Mouse (Mus musculus) liver, embryonic 11.5 days (tissue): Measurements from ENCODE around the gene Olfr1375. TPM values are rescaled to one million over a fixed set of nuclear protein-coding genes. Genes with fewer than 3 reads are reported as not detected.
A peak's percentile ranks its signal among the peaks of the same experiment; 100 is the strongest.
"Not testable (repeated sequence)": the region's sequence is repeated elsewhere in the genome, so short reads cannot be mapped to it uniquely, and the experiment has no call there.

Experiments
- ATAC-seq: fragments of 200-750 bp; cut with Nextera tagmentation; replicated peaks from 2 replicates; pipeline ENCODE4 v1.8.0; 2017; ENCODE audit warnings: moderate number of reproducible peaks, mild to moderate bottlenecking, moderate TSS enrichment, moderate library complexity; ENCODE audit not compliant: low FRiP score
- DNase-seq: peaks from one replicate; pipeline ENCODE4 v3.0.0-alpha.2; 2017; ENCODE audit warnings: low spot score
- H3K27ac ChIP-seq: fragments of 300-500 bp; sonication (generic); 2 replicates; pipeline ENCODE4 v1.5.1; 2014; ENCODE audit warnings: mild to moderate bottlenecking, low read depth, low read length, control low read depth
- H3K27me3 ChIP-seq: fragments of 300-500 bp; sonication (generic); replicated peaks from 2 replicates; pipeline ENCODE4 v1.6.1; 2014; ENCODE audit warnings: low read length, mixed read lengths; ENCODE audit not compliant: control insufficient read depth, insufficient read depth
- H3K36me3 ChIP-seq: fragments of 300-500 bp; sonication (generic); 2 replicates; pipeline ENCODE4 v1.6.1; 2014; ENCODE audit warnings: mild to moderate bottlenecking, low read length, moderate library complexity, mixed read lengths; ENCODE audit not compliant: control insufficient read depth, insufficient read depth
- H3K4me1 ChIP-seq: fragments of 300-500 bp; sonication (generic); replicated peaks from 2 replicates; pipeline ENCODE4 v1.6.1; 2014; ENCODE audit warnings: low read length, mixed read lengths; ENCODE audit not compliant: control insufficient read depth, insufficient read depth
- H3K4me2 ChIP-seq: fragments of 300-500 bp; sonication (generic); 2 replicates; pipeline ENCODE4 v1.6.1; 2014; ENCODE audit warnings: mild to moderate bottlenecking, control low read depth, moderate library complexity
- H3K4me3 ChIP-seq: fragments of 300-500 bp; sonication (generic); 2 replicates; pipeline ENCODE4 v1.5.1; 2014; ENCODE audit warnings: low read depth, low read length, control low read depth
- H3K9ac ChIP-seq: fragments of 300-500 bp; sonication (generic); 2 replicates; pipeline ENCODE4 v1.6.1; 2014; ENCODE audit warnings: low read depth, low read length, control low read depth
- H3K9me3 ChIP-seq: fragments of 300-500 bp; sonication (generic); 2 replicates; pipeline ENCODE4 v1.6.1; 2016; ENCODE audit warnings: low read length, inconsistent platforms, mixed read lengths; ENCODE audit not compliant: control insufficient read depth
- WGBS: fragments of 180-500 bp; shearing (Covaris S2); extraction: QIAGEN DNeasy Blood & Tissue Kit; methylation state at CpG from one replicate; pipeline ENCODE4 v1.1.7; 2014; 5-methylcytosine and 5-hydroxymethylcytosine counted together
- polyA plus RNA-seq: library from polyadenylated mRNA; unstranded; fragments of >200 nt; fragmentation: Nextera tagmentation; extraction: Ambion mirVana; gene quantifications from 2 replicates; pipeline ENCODE4 v1.2.1, GENCODE M21; 2014

The Olfr1375 gene
- polyA plus RNA-seq: not detected in 2 replicates

- H3K4me3 ChIP-seq, ATAC-seq, H3K4me1 ChIP-seq, H3K9ac ChIP-seq, H3K9me3 ChIP-seq, H3K4me2 ChIP-seq, H3K36me3 ChIP-seq, H3K27ac ChIP-seq, H3K27me3 ChIP-seq, DNase-seq: not testable (repeated sequence)
- 64% methylated on average over 3 of the region's 3 CpGs for WGBS
Observed at GRCm38 (mm10) chr11:51047809-51048208, at the start of gene Olfr1375. TSS of gene Olfr1375 (plus strand) at chr11:51048109.

GRCm38 (mm10) chr11:51003296-51003695, 44.6 kb upstream of the Olfr1375 start, which contains the start of gene Olfr51:
TSS of gene Olfr51 (plus strand) at chr11:51003596.
- H3K4me1 ChIP-seq: no peaks in the 10 kb centered on the region
- H3K9me3 ChIP-seq: no peaks in the 10 kb centered on the region
- no peak within 1 kb of the TSS for H3K9ac ChIP-seq
- H3K36me3 ChIP-seq: no peaks in the 10 kb centered on the region
- no peak within 1 kb of the TSS for H3K4me3 ChIP-seq
- no peak within 1 kb of the TSS for H3K27ac ChIP-seq
- no peak for ATAC-seq
- no peak within 1 kb of the TSS for H3K4me2 ChIP-seq
- WGBS: 65% methylated on average over 5 of the region's 5 CpGs
- no peak for DNase-seq
- H3K27me3 ChIP-seq: no peaks in the 10 kb centered on the region

GRCm38 (mm10) chr11:51011821-51012220, 36.1 kb upstream of the Olfr1375 start:
- Histone ChIP-seq H3K9ac (no peak overlapping the region), H3K27ac (no peak overlapping the region), H3K36me3 (no peaks in the 10 kb centered on the region), H3K4me3 (no peak overlapping the region), H3K4me2 (no peak overlapping the region), H3K4me1 (no peaks in the 10 kb centered on the region), H3K27me3 (no peaks in the 10 kb centered on the region), H3K9me3 (no peaks in the 10 kb centered on the region)
- WGBS: 80% methylated on average over 5 of the region's 5 CpGs
- ATAC-seq: no peak
- no peak for DNase-seq

GRCm38 (mm10) chr11:51013936-51014335, 34.0 kb upstream of the Olfr1375 start, which contains the start of gene Olfr54:
TSS of gene Olfr54 (plus strand) at chr11:51014236.
- no peaks in the 10 kb centered on the region for H3K9me3 ChIP-seq
- H3K4me2 ChIP-seq: no peak within 1 kb of the TSS
- no peak for DNase-seq
- no peak within 1 kb of the TSS for H3K27ac ChIP-seq
- no peaks in the 10 kb centered on the region for H3K4me1 ChIP-seq
- H3K27me3 ChIP-seq: no peaks in the 10 kb centered on the region
- H3K36me3 ChIP-seq: no peaks in the 10 kb centered on the region
- ATAC-seq: no peak
- no peak within 1 kb of the TSS for H3K4me3 ChIP-seq
- WGBS: 64% methylated on average over 1 of the region's 1 CpGs
- no peak within 1 kb of the TSS for H3K9ac ChIP-seq

- Histone ChIP-seq H3K36me3 (no peaks in the 10 kb centered on the region), H3K9ac (no peak overlapping the region), H3K27ac (no peak overlapping the region), H3K4me3 (no peak overlapping the region), H3K9me3 (no peaks in the 10 kb centered on the region), H3K27me3 (no peaks in the 10 kb centered on the region), H3K4me1 (no peaks in the 10 kb centered on the region), H3K4me2 (no peak overlapping the region)
- DNase-seq: no peak
- ATAC-seq: peak; percentile 68
- WGBS: 47% methylated on average over 2 of the region's 2 CpGs
Observed at GRCm38 (mm10) chr11:51016341-51016740, 31.6 kb upstream of the Olfr1375 start.

GRCm38 (mm10) chr11:51026811-51027210, 21.1 kb upstream of the Olfr1375 start:
- 86% methylated on average over 11 of the region's 11 CpGs for WGBS
- not testable (repeated sequence) for H3K4me2 ChIP-seq, H3K9me3 ChIP-seq, H3K4me3 ChIP-seq, H3K9ac ChIP-seq, H3K27me3 ChIP-seq, H3K4me1 ChIP-seq, H3K27ac ChIP-seq, ATAC-seq, DNase-seq, H3K36me3 ChIP-seq

- H3K27me3 ChIP-seq, H3K4me3 ChIP-seq, DNase-seq, H3K27ac ChIP-seq, H3K36me3 ChIP-seq, ATAC-seq, H3K9me3 ChIP-seq, H3K9ac ChIP-seq, H3K4me1 ChIP-seq, H3K4me2 ChIP-seq: not testable (repeated sequence)
- WGBS: 72% methylated on average over 8 of the region's 8 CpGs
Observed at GRCm38 (mm10) chr11:51029381-51029780, 18.5 kb upstream of the Olfr1375 start.

GRCm38 (mm10) chr11:51030225-51030624, 17.7 kb upstream of the Olfr1375 start:
- H3K9ac ChIP-seq: no peak overlapping the region
- DNase-seq (no peak), ATAC-seq (no peak)
- no peak overlapping the region for H3K27ac ChIP-seq
- no peaks in the 10 kb centered on the region for H3K36me3 ChIP-seq
- H3K4me1 ChIP-seq: no peaks in the 10 kb centered on the region
- no peak overlapping the region for H3K4me3 ChIP-seq
- no peaks in the 10 kb centered on the region for H3K27me3 ChIP-seq
- no peak overlapping the region for H3K4me2 ChIP-seq
- H3K9me3 ChIP-seq: no peaks in the 10 kb centered on the region
- 76% methylated on average over 2 of the region's 2 CpGs for WGBS

GRCm38 (mm10) chr11:51032851-51033250, 15.1 kb upstream of the Olfr1375 start:
- H3K36me3 ChIP-seq: no peaks in the 10 kb centered on the region
- no peak overlapping the region for H3K4me2 ChIP-seq
- ATAC-seq (no peak), DNase-seq (no peak)
- no peak overlapping the region for H3K4me3 ChIP-seq
- H3K27ac ChIP-seq: no peak overlapping the region
- WGBS: 13% methylated on average over 1 of the region's 1 CpGs
- no peaks in the 10 kb centered on the region for H3K4me1 ChIP-seq
- no peaks in the 10 kb centered on the region for H3K9me3 ChIP-seq
- no peaks in the 10 kb centered on the region for H3K27me3 ChIP-seq
- H3K9ac ChIP-seq: no peak overlapping the region
